Mouse (Mus musculus) spleen, adult 2 months (tissue): ENCODE results near the gene Prkcb.

Experiments
- CTCF ChIP-seq: fragments of 200-500 bp; IDR thresholded peaks from 2 replicates; pipeline ENCODE4 v1.5.1; 2011; ENCODE audit warnings: mild to moderate bottlenecking, inconsistent platforms; ENCODE audit not compliant: insufficient read depth, insufficient read length, insufficient replicate concordance; ENCODE audit errors: extremely low read depth
- POLR2A ChIP-seq: fragments of 200-500 bp; IDR thresholded peaks from 2 replicates; pipeline ENCODE4 v1.6.1; 2011; ENCODE audit warnings: low read depth, low read length, inconsistent platforms

DNA sequence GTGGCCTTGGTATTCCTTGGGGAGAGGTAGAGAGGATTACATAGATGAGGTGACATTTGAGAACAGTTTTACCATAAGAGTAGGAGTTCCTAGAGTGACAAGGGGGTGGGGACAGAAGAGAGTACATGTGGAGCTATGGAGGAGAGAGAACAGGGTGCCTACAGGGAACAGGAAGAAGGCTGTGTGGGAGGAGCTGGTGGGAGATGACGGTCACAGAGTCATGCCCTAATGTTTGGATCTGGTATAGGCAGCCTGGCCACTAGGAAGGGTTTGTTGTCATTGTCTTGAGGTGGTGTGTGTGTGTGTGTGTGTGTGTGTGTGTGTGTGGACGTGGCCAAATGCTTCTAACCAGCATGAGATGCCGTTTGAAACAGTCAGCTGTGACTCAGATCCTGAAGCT lies 9.1 kb downstream of the Prkcb start:
- TF ChIP-seq CTCF (no peak), POLR2A (no peak)
